ENCODE assay signal across 18 mouse cellular contexts in genomic region chr6:124451995-124452394, GRCm38 (mm10). TPM values are rescaled to one million over a fixed set of nuclear protein-coding genes. Genes with fewer than 3 reads are reported as not detected.
A peak's percentile ranks its signal among the peaks of the same experiment; 100 is the strongest.
DNase-seq lines count a peak whose midpoint lies in the region; ATAC-seq and TF ChIP-seq lines count a peak whose summit lies in the region.
"Had no signal": no experiment of that assay in that cellular context is flagged by ENCODE, and none has a peak within 500 bp of the region (broad histone marks: within the 10 kb centered on the region; RNA-seq: fewer than 3 reads in every experiment).

No protein-coding gene starts in this region.

- no peak for TF ChIP-seq CTCF in intestine, postnatal 0 days (IDR thresholded peaks at IDR 0.05; ENCODE audit: low read depth)
- TF ChIP-seq CTCF in liver, postnatal 0 days (IDR thresholded peaks at IDR 0.05; ENCODE audit: low read depth), result no peak

- H3K36me3 ChIP-seq in intestine, postnatal 0 days (ENCODE audit: control insufficient read depth, insufficient read depth), result no peaks in the 10 kb centered on the region
- H3K36me3 ChIP-seq in liver, postnatal 0 days (replicated peaks; ENCODE audit: insufficient read depth, low read length), result no peaks in the 10 kb centered on the region
- H3K36me3 ChIP-seq in midbrain, embryonic 11.5 days (ENCODE audit: control insufficient read depth, insufficient read depth, low read length), result no peaks in the 10 kb centered on the region
- H3K36me3 ChIP-seq: embryonic facial prominence, embryonic 10.5 days; G1E had no signal

- no peaks in the 10 kb centered on the region for H3K4me1 ChIP-seq in intestine, postnatal 0 days (replicated peaks; ENCODE audit: control insufficient read depth, insufficient read depth, low read length)
- H3K4me1 ChIP-seq in liver, postnatal 0 days (ENCODE audit: insufficient read depth), result peaks cover 14% of the 10 kb centered on the region
- H3K4me1 ChIP-seq in midbrain, embryonic 11.5 days (ENCODE audit: control insufficient read depth, insufficient read depth, low read length), result no peaks in the 10 kb centered on the region
- H3K4me1 ChIP-seq: hindbrain, embryonic 12.5 days had no signal

- WGBS in intestine, postnatal 0 days, result 63% methylated on average over 3 of the region's 3 CpGs
- 63% methylated on average over 3 of the region's 3 CpGs for WGBS in liver, postnatal 0 days (ENCODE audit: insufficient replicate concordance)
- 72% methylated on average over 3 of the region's 3 CpGs for WGBS in midbrain, embryonic 11.5 days

- ATAC-seq in intestine, postnatal 0 days, result 0 out of 2 replicates have a peak, but pooled peaks have one; percentile 42
- ATAC-seq in liver, postnatal 0 days, result no peak
- no peak for ATAC-seq in midbrain, embryonic 11.5 days (ENCODE audit: low FRiP score)

- H3K27me3 ChIP-seq in intestine, postnatal 0 days (replicated peaks; ENCODE audit: control insufficient read depth, insufficient read depth, low read length), result no peaks in the 10 kb centered on the region
- no peaks in the 10 kb centered on the region for H3K27me3 ChIP-seq in liver, postnatal 0 days (ENCODE audit: insufficient read depth, low read length)
- no peaks in the 10 kb centered on the region for H3K27me3 ChIP-seq in midbrain, embryonic 11.5 days (ENCODE audit: control insufficient read depth, insufficient read depth, low read length)
- H3K27me3 ChIP-seq: hindbrain, embryonic 12.5 days; megakaryocyte, embryonic 14.5 days had no signal

- no peak for TF ChIP-seq EP300 in liver, postnatal 0 days (IDR thresholded peaks at IDR 0.05; ENCODE audit: low read depth)

- no peaks in the 10 kb centered on the region for H3K9me3 ChIP-seq in intestine, postnatal 0 days (ENCODE audit: control insufficient read depth)
- no peaks in the 10 kb centered on the region for H3K9me3 ChIP-seq in liver, postnatal 0 days (ENCODE audit: low read length)
- no peaks in the 10 kb centered on the region for H3K9me3 ChIP-seq in midbrain, embryonic 11.5 days (ENCODE audit: control insufficient read depth, low read length)
- H3K9me3 ChIP-seq: embryonic facial prominence, embryonic 10.5 days; G1E; hindbrain, embryonic 12.5 days; megakaryocyte, embryonic 14.5 days had no signal

- no peak overlapping the region for H3K9ac ChIP-seq in intestine, postnatal 0 days (ENCODE audit: low read depth, low read length)
- no peak overlapping the region for H3K9ac ChIP-seq in liver, postnatal 0 days (replicated peaks)
- no peak overlapping the region for H3K9ac ChIP-seq in midbrain, embryonic 11.5 days (ENCODE audit: low read length)
- H3K9ac ChIP-seq: hindbrain, embryonic 12.5 days had no signal

- H3K4me2 ChIP-seq in intestine, postnatal 0 days (replicated peaks; ENCODE audit: low read depth), result no peak overlapping the region
- peak overlapping the region; percentile 30; the same call in 1 of the 2 replicates for H3K4me2 ChIP-seq in liver, postnatal 0 days (ENCODE audit: low read depth, low read length)
- no peak overlapping the region for H3K4me2 ChIP-seq in midbrain, embryonic 11.5 days
- H3K4me2 ChIP-seq: hindbrain, embryonic 12.5 days had no signal

- DNase-seq in ovary, adult 18-20 months (ENCODE audit: low spot score), result peak; percentile 23
- no peak for DNase-seq in ovary, postnatal 14 days (ENCODE audit: low spot score)
- DNase-seq in liver, postnatal 0 days, result no peak
- no peak for DNase-seq in frontal cortex, postnatal 14 days (ENCODE audit: low spot score in 2 of 2)
- DNase-seq in adrenal gland, postnatal 14 days, result no peak
- DNase-seq in midbrain, embryonic 11.5 days (ENCODE audit: low spot score, missing footprints), result no peak
- DNase-seq: adrenal gland, postnatal 25 days; cerebellum, postnatal 25 days; heart, adult 2 months; kidney, postnatal 25 days; lung, adult 2 months; retina, postnatal 1 day; thymus, postnatal 4 days had no signal

- no peak overlapping the region for H3K4me3 ChIP-seq in intestine, postnatal 0 days (ENCODE audit: low read depth, low read length)
- H3K4me3 ChIP-seq in liver, postnatal 0 days (ENCODE audit: low read depth, low read length), result no peak overlapping the region
- H3K4me3 ChIP-seq in midbrain, embryonic 11.5 days (ENCODE audit: low read depth, low read length), result no peak overlapping the region
- H3K4me3 ChIP-seq: embryonic facial prominence, embryonic 10.5 days; heart, adult 2 months; hindbrain, embryonic 12.5 days; megakaryocyte, embryonic 14.5 days had no signal

- no peak overlapping the region for H3K27ac ChIP-seq in intestine, postnatal 0 days (ENCODE audit: low read depth, low read length)
- H3K27ac ChIP-seq in liver, postnatal 0 days (ENCODE audit: low read depth), result no peak overlapping the region
- H3K27ac ChIP-seq in midbrain, embryonic 11.5 days (ENCODE audit: low read depth, low read length), result no peak overlapping the region
- H3K27ac ChIP-seq: embryonic facial prominence, embryonic 10.5 days; heart, adult 2 months; hindbrain, embryonic 12.5 days had no signal

RNA-seq across cellular contexts. Expression of gene Clstn3, which starts 12.6 kb away (rescaled TPM):
- 2.7 and 3.4 TPM in 2 replicates for polyA plus RNA-seq in intestine, postnatal 0 days (2015; fragmentation: Nextera tagmentation; extraction: Ambion mirVana)
- 1.8 TPM in 2 replicates for polyA plus RNA-seq in liver, postnatal 0 days (2015; fragmentation: Nextera tagmentation; extraction: Ambion mirVana)
- total RNA-seq in adrenal gland, postnatal 14 days (2021), result 87.3 and 118 TPM in 2 replicates
- 10.3 and 10.5 TPM in 2 replicates for polyA plus RNA-seq in midbrain, embryonic 11.5 days (2014; fragmentation: Nextera tagmentation; extraction: Ambion mirVana)

RNA-seq across cellular contexts. Expression of gene Pex5, which starts 37.1 kb away (rescaled TPM):
- polyA plus RNA-seq in intestine, postnatal 0 days (2015; fragmentation: Nextera tagmentation; extraction: Ambion mirVana), result 30.1 and 33.6 TPM in 2 replicates
- polyA plus RNA-seq in liver, postnatal 0 days (2015; fragmentation: Nextera tagmentation; extraction: Ambion mirVana), result 31.6 and 32.5 TPM in 2 replicates
- total RNA-seq in adrenal gland, postnatal 14 days (2021), result 99.4 and 106 TPM in 2 replicates
- 36.4 and 39.6 TPM in 2 replicates for polyA plus RNA-seq in midbrain, embryonic 11.5 days (2014; fragmentation: Nextera tagmentation; extraction: Ambion mirVana)

RNA-seq across cellular contexts. Expression of gene C1rl, which starts 40.9 kb away (rescaled TPM):
- polyA plus RNA-seq in intestine, postnatal 0 days (2015; fragmentation: Nextera tagmentation; extraction: Ambion mirVana), result 1.9 TPM in 2 replicates
- 31.1 and 36.2 TPM in 2 replicates for polyA plus RNA-seq in liver, postnatal 0 days (2015; fragmentation: Nextera tagmentation; extraction: Ambion mirVana)
- total RNA-seq in adrenal gland, postnatal 14 days (2021), result 9.2 and 17.6 TPM in 2 replicates
- 0.23 and 0.28 TPM in 2 replicates for polyA plus RNA-seq in midbrain, embryonic 11.5 days (2014; fragmentation: Nextera tagmentation; extraction: Ambion mirVana)

Comparison
In these comparisons a context has a peak if more than half of its experiments do, and no peak if none do; other contexts are left out.
1. RNA of gene C1rl, which starts 40.9 kb away (polyA plus RNA-seq): 31.1 to 36.2 TPM in liver, postnatal 0 days; 1.9 TPM in intestine, postnatal 0 days and 0.23 to 0.28 TPM in midbrain, embryonic 11.5 days; every median in the first group is over 10 times any median in the second.